Comparison of ENCODE assay signal across 11 mouse cellular contexts in the genomic region with DNA sequence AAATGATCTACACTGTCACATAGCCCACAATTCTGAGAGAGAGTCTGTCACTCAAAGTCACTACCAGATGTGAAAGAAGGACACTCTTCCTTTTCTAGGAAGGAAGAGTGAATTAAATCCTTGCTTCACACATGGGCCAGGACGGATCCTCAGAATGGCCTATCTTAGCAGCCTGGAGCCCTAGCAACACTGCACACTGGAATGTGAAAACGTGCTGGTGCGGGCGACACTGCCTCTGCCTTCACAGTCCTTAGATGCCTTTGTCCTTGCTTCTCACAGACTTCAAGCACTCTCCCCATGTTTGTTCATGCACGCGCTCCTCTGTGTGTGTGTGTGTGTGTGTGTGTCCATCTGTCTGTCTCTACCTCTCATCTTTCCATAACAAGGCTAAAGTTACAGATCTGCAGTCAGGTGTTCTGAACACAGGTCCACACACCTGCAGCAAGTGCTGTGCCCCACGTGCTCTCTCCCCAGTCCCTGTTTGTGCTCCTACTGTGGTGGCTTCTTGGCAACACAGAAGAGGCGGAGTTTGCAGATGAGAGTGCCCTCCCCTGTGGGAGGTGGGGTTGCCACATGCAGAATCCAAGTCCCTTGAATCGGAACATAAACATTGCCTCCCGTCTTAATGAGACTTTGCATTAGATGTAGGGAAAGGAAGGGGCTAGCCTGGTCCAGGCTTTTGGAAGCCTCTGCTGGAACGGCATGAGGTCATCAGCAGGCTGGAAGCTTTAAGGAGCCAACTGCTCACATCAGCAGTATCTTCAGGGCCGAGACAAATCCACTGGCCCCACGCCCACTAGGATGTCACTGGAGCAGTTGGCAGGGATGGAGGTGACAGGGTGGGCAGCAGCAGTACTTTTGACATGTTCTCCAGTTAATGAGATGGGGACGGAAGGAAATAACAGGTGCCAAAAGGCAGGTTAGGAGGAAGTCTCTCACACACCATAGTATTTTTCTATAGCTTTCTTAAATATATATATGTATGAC.
DNase-seq lines count a peak whose midpoint lies in the region; ATAC-seq and TF ChIP-seq lines count a peak whose summit lies in the region.
"Had no signal": no experiment of that assay in that cellular context is flagged by ENCODE, and none has a peak within 500 bp of the region (broad histone marks: within the 10 kb centered on the region; RNA-seq: fewer than 3 reads in every experiment).

No protein-coding gene starts in this region.

- WGBS in heart, embryonic 14.5 days, result 42% methylated on average over 14 of the region's 14 CpGs
- 56% methylated on average over 14 of the region's 14 CpGs for WGBS in cerebellum, adult 2 months
- 27% methylated on average over 14 of the region's 14 CpGs for WGBS in forebrain, embryonic 16.5 days
- 29% methylated on average over 14 of the region's 14 CpGs for WGBS in midbrain, embryonic 12.5 days
- 58% methylated on average over 14 of the region's 14 CpGs for WGBS in intestine, embryonic 15.5 days

- DNase-seq in heart, postnatal 25 days (ENCODE audit: low spot score), result no peak
- DNase-seq in cerebellum, adult 2 months, result peak; percentile 35 to 56
- no peak for DNase-seq in urinary bladder, adult 18-20 months (ENCODE audit: low spot score in 2 of 2)
- no peak for DNase-seq in thymus, postnatal 10 days (ENCODE audit: low spot score in 2 of 2)

- peak; percentile 49; the same call in 1 of the 2 replicates for ATAC-seq in heart, embryonic 14.5 days (ENCODE audit: insufficient number of reproducible peaks, insufficient read depth, low FRiP score, low read depth)
- peak; percentile 68 for ATAC-seq in forebrain, embryonic 16.5 days
- no peak for ATAC-seq in midbrain, embryonic 12.5 days (ENCODE audit: low FRiP score, low read depth)
- no peak for ATAC-seq in intestine, embryonic 15.5 days

- no peak overlapping the region for H3K4me3 ChIP-seq in heart, embryonic 14.5 days (ENCODE audit: control insufficient read depth in 1 of 2, insufficient read depth in 1 of 2, low read depth in 1 of 2, low read length in 2 of 2)
- no peak overlapping the region for H3K4me3 ChIP-seq in cerebellum, adult 2 months (replicated peaks; ENCODE audit: insufficient read depth, low read depth, low read length)
- H3K4me3 ChIP-seq in forebrain, embryonic 16.5 days (replicated peaks; ENCODE audit: low read length), result no peak overlapping the region
- H3K4me3 ChIP-seq in midbrain, embryonic 12.5 days, result no peak overlapping the region
- no peak overlapping the region for H3K4me3 ChIP-seq in intestine, embryonic 15.5 days (replicated peaks)
- H3K4me3 ChIP-seq: heart, adult 2 months; limb, embryonic 13.5 days had no signal

- no peak for TF ChIP-seq POLR2A in cerebellum, adult 2 months (IDR thresholded peaks at IDR 0.05; ENCODE audit: borderline replicate concordance, insufficient read depth, low read length)

- no peaks in the 10 kb centered on the region for H3K9me3 ChIP-seq in heart, embryonic 14.5 days (ENCODE audit: control insufficient read depth, low read length)
- no peaks in the 10 kb centered on the region for H3K9me3 ChIP-seq in forebrain, embryonic 16.5 days (ENCODE audit: control insufficient read depth, low read length)
- no peaks in the 10 kb centered on the region for H3K9me3 ChIP-seq in midbrain, embryonic 12.5 days
- no peaks in the 10 kb centered on the region for H3K9me3 ChIP-seq in intestine, embryonic 15.5 days
- H3K9me3 ChIP-seq: limb, embryonic 13.5 days had no signal

- intact Hi-C loops in heart, postnatal 25 days (cut with DNase I), result no loop called here

- H3K4me2 ChIP-seq in heart, embryonic 14.5 days (ENCODE audit: low read length), result peak overlapping the region; percentile 13; the same call in 1 of the 2 replicates
- H3K4me2 ChIP-seq in forebrain, embryonic 16.5 days (ENCODE audit: low read length), result no peak overlapping the region
- no peak overlapping the region for H3K4me2 ChIP-seq in midbrain, embryonic 12.5 days (replicated peaks)
- H3K4me2 ChIP-seq in intestine, embryonic 15.5 days (replicated peaks), result no peak overlapping the region
- H3K4me2 ChIP-seq: limb, embryonic 13.5 days had no signal

- peaks cover 7 to 14% of the 10 kb centered on the region in 2 experiments for H3K4me1 ChIP-seq in heart, embryonic 14.5 days (ENCODE audit: control insufficient read depth in 2 of 2, insufficient read depth in 2 of 2, low read length in 2 of 2)
- H3K4me1 ChIP-seq in cerebellum, adult 2 months (ENCODE audit: control insufficient read depth, insufficient read depth, low read length), result peaks cover 12% of the 10 kb centered on the region
- H3K4me1 ChIP-seq in forebrain, embryonic 16.5 days (replicated peaks; ENCODE audit: control insufficient read depth, insufficient read depth, low read length), result peaks cover 12% of the 10 kb centered on the region
- H3K4me1 ChIP-seq in midbrain, embryonic 12.5 days, result peaks cover 15% of the 10 kb centered on the region
- H3K4me1 ChIP-seq in intestine, embryonic 15.5 days (replicated peaks), result no peaks in the 10 kb centered on the region
- H3K4me1 ChIP-seq: limb, embryonic 13.5 days had no signal

- peak overlapping the region; percentile 44 for H3K9ac ChIP-seq in heart, embryonic 14.5 days (ENCODE audit: low read length)
- no peak overlapping the region for H3K9ac ChIP-seq in forebrain, embryonic 16.5 days (replicated peaks; ENCODE audit: low read depth, low read length)
- H3K9ac ChIP-seq in midbrain, embryonic 12.5 days (replicated peaks), result no peak overlapping the region; the same call in 1 of the 2 replicates
- H3K9ac ChIP-seq in intestine, embryonic 15.5 days, result no peak overlapping the region
- H3K9ac ChIP-seq: limb, embryonic 13.5 days had no signal

- H3K27ac ChIP-seq in heart, embryonic 14.5 days (replicated peaks in 1 of 2; ENCODE audit: control insufficient read depth in 1 of 2, insufficient read depth in 1 of 2, low read depth in 2 of 2, low read length in 2 of 2), result peak overlapping the region; percentile 36 to 59; a peak in 3 of 4 replicates
- no peak overlapping the region for H3K27ac ChIP-seq in cerebellum, adult 2 months (ENCODE audit: insufficient read depth, low read length)
- peak overlapping the region; percentile 42 for H3K27ac ChIP-seq in forebrain, embryonic 16.5 days (ENCODE audit: low read length)
- H3K27ac ChIP-seq in midbrain, embryonic 12.5 days (replicated peaks), result peak overlapping the region; percentile 52
- H3K27ac ChIP-seq in intestine, embryonic 15.5 days, result no peak overlapping the region
- H3K27ac ChIP-seq: heart, adult 2 months; limb, embryonic 13.5 days had no signal

- no peaks in the 10 kb centered on the region for H3K36me3 ChIP-seq in heart, embryonic 14.5 days (ENCODE audit: control insufficient read depth, insufficient read depth, low read length)
- no peaks in the 10 kb centered on the region for H3K36me3 ChIP-seq in forebrain, embryonic 16.5 days (ENCODE audit: control insufficient read depth, insufficient read depth)
- 0 out of 2 replicates have a peak, but pooled peaks cover 4% of the 10 kb centered on the region for H3K36me3 ChIP-seq in midbrain, embryonic 12.5 days
- H3K36me3 ChIP-seq in intestine, embryonic 15.5 days, result no peaks in the 10 kb centered on the region

- no peak for TF ChIP-seq CTCF in cerebellum, adult 2 months (IDR thresholded peaks at IDR 0.05; ENCODE audit: borderline replicate concordance, insufficient read depth, low read depth, low read length)

- no peaks in the 10 kb centered on the region for H3K27me3 ChIP-seq in heart, embryonic 14.5 days (ENCODE audit: control insufficient read depth, insufficient read depth, low read length)
- no peaks in the 10 kb centered on the region for H3K27me3 ChIP-seq in cerebellum, adult 2 months (ENCODE audit: control insufficient read depth, insufficient read depth, low read length)
- H3K27me3 ChIP-seq in forebrain, embryonic 16.5 days (replicated peaks; ENCODE audit: control insufficient read depth, insufficient read depth, low read length), result no peaks in the 10 kb centered on the region
- no peaks in the 10 kb centered on the region for H3K27me3 ChIP-seq in midbrain, embryonic 12.5 days
- H3K27me3 ChIP-seq in intestine, embryonic 15.5 days (replicated peaks), result no peaks in the 10 kb centered on the region
- H3K27me3 ChIP-seq: CH12.LX; limb, embryonic 13.5 days had no signal

Comparison
In these comparisons a context has a peak if more than half of its experiments do, and no peak if none do; other contexts are left out.
1. ATAC-seq: peak in heart, embryonic 14.5 days (single experiment) and forebrain, embryonic 16.5 days (single experiment); none in midbrain, embryonic 12.5 days (single experiment) and intestine, embryonic 15.5 days (single experiment).
2. H3K27ac ChIP-seq: peak in heart, embryonic 14.5 days (2 of 2), forebrain, embryonic 16.5 days (single experiment) and midbrain, embryonic 12.5 days (single experiment); none in cerebellum, adult 2 months (single experiment) and intestine, embryonic 15.5 days (single experiment).
3. DNase-seq: peak in cerebellum, adult 2 months (2 of 2); none in heart, postnatal 25 days (single experiment), urinary bladder, adult 18-20 months (0 of 2) and thymus, postnatal 10 days (0 of 2).